Mouse (Mus musculus): Measurements from ENCODE around the gene Sorbs1. TPM values are rescaled to one million over a fixed set of nuclear protein-coding genes. Genes with fewer than 3 reads are reported as not detected.

The Sorbs1 gene
- polyA plus RNA-seq, 2 experiments, result 35.3 to 40.6 TPM

- H3K4me2 ChIP-seq (replicated peaks; ENCODE audit: low read depth, low read length, severe bottlenecking), result no peak overlapping the region
- ATAC-seq (ENCODE audit: low FRiP score, low read depth), result no peak
- H3K4me3 ChIP-seq (replicated peaks; ENCODE audit: low read length), result no peak overlapping the region
- TF ChIP-seq POLR2A (IDR thresholded peaks at IDR 0.05; ENCODE audit: borderline replicate concordance, extremely low read depth, insufficient read depth, insufficient read length), result no peak
- H3K27ac ChIP-seq (replicated peaks; ENCODE audit: low read depth, low read length), result no peak overlapping the region
- no peak for DNase-seq (ENCODE audit: low spot score)
- H3K9ac ChIP-seq (ENCODE audit: low read depth, low read length, severe bottlenecking), result no peak overlapping the region
- H3K4me1 ChIP-seq (ENCODE audit: control insufficient read depth, insufficient read depth, low read length), result peaks cover 9% of the 10 kb centered on the region
- 78% methylated on average over 11 of the region's 11 CpGs for WGBS
- no peaks in the 10 kb centered on the region for H3K27me3 ChIP-seq (ENCODE audit: control insufficient read depth, insufficient read depth, low read length)
- no peaks in the 10 kb centered on the region for H3K9me3 ChIP-seq (ENCODE audit: control insufficient read depth, low read length)
- H3K36me3 ChIP-seq (ENCODE audit: control insufficient read depth, insufficient read depth, low read length), result no peaks in the 10 kb centered on the region
Measured at GRCm38 (mm10) chr19:40400426-40401030, 113.1 kb downstream of the Sorbs1 start.

GRCm38 (mm10) chr19:40395757-40396661 lies 117.6 kb downstream of the Sorbs1 start:
- Histone ChIP-seq H3K4me3 (replicated peaks; ENCODE audit: low read length) (no peak overlapping the region), H3K4me2 (replicated peaks; ENCODE audit: low read depth, low read length, severe bottlenecking) (no peak overlapping the region), H3K9me3 (ENCODE audit: control insufficient read depth, low read length) (no peaks in the 10 kb centered on the region), H3K27ac (replicated peaks; ENCODE audit: low read depth, low read length) (no peak overlapping the region), H3K4me1 (ENCODE audit: control insufficient read depth, insufficient read depth, low read length) (peaks cover 26% of the 10 kb centered on the region), H3K36me3 (ENCODE audit: control insufficient read depth, insufficient read depth, low read length) (no peaks in the 10 kb centered on the region), H3K9ac (ENCODE audit: low read depth, low read length, severe bottlenecking) (no peak overlapping the region), H3K27me3 (ENCODE audit: control insufficient read depth, insufficient read depth, low read length) (no peaks in the 10 kb centered on the region)
- WGBS, result 80% methylated on average over 14 of the region's 14 CpGs
- no peak for TF ChIP-seq POLR2A (IDR thresholded peaks at IDR 0.05; ENCODE audit: borderline replicate concordance, extremely low read depth, insufficient read depth, insufficient read length)
- ATAC-seq (ENCODE audit: low FRiP score, low read depth) (no peak), DNase-seq (ENCODE audit: low spot score) (no peak)

GRCm38 (mm10) chr19:40395321-40395695 lies 118.3 kb downstream of the Sorbs1 start:
- no peak for TF ChIP-seq POLR2A (IDR thresholded peaks at IDR 0.05; ENCODE audit: borderline replicate concordance, extremely low read depth, insufficient read depth, insufficient read length)
- Histone ChIP-seq H3K4me2 (replicated peaks; ENCODE audit: low read depth, low read length, severe bottlenecking) (no peak overlapping the region), H3K27ac (replicated peaks; ENCODE audit: low read depth, low read length) (peak overlapping the region; percentile 79), H3K27me3 (ENCODE audit: control insufficient read depth, insufficient read depth, low read length) (no peaks in the 10 kb centered on the region), H3K9ac (ENCODE audit: low read depth, low read length, severe bottlenecking) (no peak overlapping the region), H3K36me3 (ENCODE audit: control insufficient read depth, insufficient read depth, low read length) (no peaks in the 10 kb centered on the region), H3K4me1 (ENCODE audit: control insufficient read depth, insufficient read depth, low read length) (peaks cover 26% of the 10 kb centered on the region), H3K9me3 (ENCODE audit: control insufficient read depth, low read length) (no peaks in the 10 kb centered on the region), H3K4me3 (replicated peaks; ENCODE audit: low read length) (no peak overlapping the region)
- no peak for ATAC-seq (ENCODE audit: low FRiP score, low read depth)
- DNase-seq (ENCODE audit: low spot score), result no peak
- 72% methylated on average over 12 of the region's 12 CpGs for WGBS

- no peaks in the 10 kb centered on the region for H3K27me3 ChIP-seq (ENCODE audit: control insufficient read depth, insufficient read depth, low read length)
- H3K9ac ChIP-seq (ENCODE audit: low read depth, low read length, severe bottlenecking), result no peak overlapping the region
- WGBS, result 39% methylated on average over 10 of the region's 10 CpGs
Measured at GRCm38 (mm10) chr19:40394555-40395320, 118.8 kb downstream of the Sorbs1 start.

GRCm38 (mm10) chr19:40392795-40393392 lies 120.7 kb downstream of the Sorbs1 start:
- DNase-seq (ENCODE audit: low spot score) (no peak), ATAC-seq (ENCODE audit: low FRiP score, low read depth) (no peak)
- no peak overlapping the region for H3K9ac ChIP-seq (ENCODE audit: low read depth, low read length, severe bottlenecking)
- no peak overlapping the region for H3K4me2 ChIP-seq (replicated peaks; ENCODE audit: low read depth, low read length, severe bottlenecking)
- WGBS, result 82% methylated on average over 5 of the region's 5 CpGs
- no peaks in the 10 kb centered on the region for H3K36me3 ChIP-seq (ENCODE audit: control insufficient read depth, insufficient read depth, low read length)
- no peaks in the 10 kb centered on the region for H3K9me3 ChIP-seq (ENCODE audit: control insufficient read depth, low read length)
- no peaks in the 10 kb centered on the region for H3K27me3 ChIP-seq (ENCODE audit: control insufficient read depth, insufficient read depth, low read length)
- TF ChIP-seq POLR2A (IDR thresholded peaks at IDR 0.05; ENCODE audit: borderline replicate concordance, extremely low read depth, insufficient read depth, insufficient read length), result no peak
- H3K27ac ChIP-seq (replicated peaks; ENCODE audit: low read depth, low read length), result no peak overlapping the region
- peaks cover 26% of the 10 kb centered on the region for H3K4me1 ChIP-seq (ENCODE audit: control insufficient read depth, insufficient read depth, low read length)
- no peak overlapping the region for H3K4me3 ChIP-seq (replicated peaks; ENCODE audit: low read length)

More at GRCm38 (mm10) chr19:40394555-40395320, 118.8 kb downstream of the Sorbs1 start:
- DNase-seq (ENCODE audit: low spot score) (peak; percentile 63), ATAC-seq (ENCODE audit: low FRiP score, low read depth) (peak; percentile 72)
- H3K4me3 ChIP-seq (replicated peaks; ENCODE audit: low read length), result no peak overlapping the region
- H3K9me3 ChIP-seq (ENCODE audit: control insufficient read depth, low read length), result no peaks in the 10 kb centered on the region
- peaks cover 26% of the 10 kb centered on the region for H3K4me1 ChIP-seq (ENCODE audit: control insufficient read depth, insufficient read depth, low read length)
- TF ChIP-seq POLR2A (IDR thresholded peaks at IDR 0.05; ENCODE audit: borderline replicate concordance, extremely low read depth, insufficient read depth, insufficient read length), result no peak
- H3K36me3 ChIP-seq (ENCODE audit: control insufficient read depth, insufficient read depth, low read length), result no peaks in the 10 kb centered on the region
- peak overlapping the region; percentile 79 for H3K27ac ChIP-seq (replicated peaks; ENCODE audit: low read depth, low read length)
- H3K4me2 ChIP-seq (replicated peaks; ENCODE audit: low read depth, low read length, severe bottlenecking), result 0 out of 2 replicates have a peak overlapping the region, but pooled peaks have one; percentile 10
